Mouse (Mus musculus): Measurements from ENCODE around the gene Tgif1. TPM values are rescaled to one million over a fixed set of nuclear protein-coding genes. Genes with fewer than 3 reads are reported as not detected.

Tgif1 gene
- polyA plus RNA-seq, 1 experiment from 2014 or later, result 53.0 TPM

DNA sequence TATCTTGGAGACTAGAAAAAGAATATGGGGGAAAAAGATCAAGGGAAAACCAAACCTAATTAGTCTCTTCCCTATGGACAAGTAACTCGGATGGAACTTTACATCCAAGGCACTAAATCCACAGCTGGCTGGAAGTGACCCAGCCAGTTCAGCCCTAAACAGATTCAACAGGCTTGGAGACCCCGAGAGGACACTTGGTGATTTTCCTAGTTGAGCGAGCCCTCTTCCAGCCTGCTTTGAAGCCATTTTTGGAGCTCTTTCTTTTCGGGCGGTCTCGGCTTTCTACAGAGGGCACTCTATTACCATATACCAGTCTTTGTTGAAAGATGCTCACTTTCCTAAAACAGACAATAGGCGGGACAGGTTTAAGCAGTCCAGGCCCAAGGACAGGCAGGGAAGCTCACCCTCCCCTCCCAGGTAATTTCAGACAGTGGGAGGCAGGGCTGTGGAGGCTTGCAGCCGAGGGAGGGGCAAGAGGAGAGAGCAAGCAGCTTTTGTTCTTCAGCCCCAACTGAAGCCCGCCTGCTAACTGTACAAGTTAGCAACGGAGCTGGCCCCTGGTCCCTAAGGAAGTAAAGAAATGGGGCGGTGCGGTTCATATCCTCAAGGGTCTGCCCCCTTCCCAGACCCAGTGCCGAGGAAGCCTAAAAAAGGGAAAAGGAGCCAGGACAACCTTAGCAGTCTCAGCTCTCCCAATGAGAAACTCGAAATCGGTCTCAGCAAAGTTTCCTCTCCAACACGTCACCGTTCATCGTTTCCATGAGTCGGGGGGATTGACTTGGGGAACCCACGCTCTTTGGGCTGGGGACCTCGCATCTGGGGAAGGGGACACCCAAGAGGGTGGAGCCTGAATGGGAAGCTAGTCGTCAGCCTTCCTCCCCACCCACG, 4.6 kb downstream of the Tgif1 start:
- under 1% methylated on average over 23 of the region's 23 CpGs for WGBS
- Histone ChIP-seq H3K4me3 (ENCODE audit: low read depth, low read length) (peak overlapping the region; percentile 57), H3K27me3 (ENCODE audit: control insufficient read depth, insufficient read depth, low read length) (no peaks in the 10 kb centered on the region), H3K4me1 (ENCODE audit: control insufficient read depth, insufficient read depth, low read length) (peaks cover 17% of the 10 kb centered on the region), H3K9ac (ENCODE audit: low read length) (peak overlapping the region; percentile 79), H3K4me2 (peak overlapping the region; percentile 93), H3K36me3 (ENCODE audit: control insufficient read depth, insufficient read depth, low read length) (peaks cover 6% of the 10 kb centered on the region; the same call in 1 of the 2 replicates), H3K27ac (ENCODE audit: low read depth, low read length) (peak overlapping the region; percentile 92), H3K9me3 (ENCODE audit: control insufficient read depth, low read length) (no peaks in the 10 kb centered on the region)
- DNase-seq (ENCODE audit: low spot score, missing footprints), result peak; percentile 94
- ATAC-seq (ENCODE audit: low FRiP score), result peak; percentile 8; the same call in 1 of the 2 replicates

- Histone ChIP-seq H3K27me3 (ENCODE audit: control insufficient read depth, insufficient read depth, low read length) (no peaks in the 10 kb centered on the region), H3K4me2 (peak overlapping the region; percentile 93), H3K9ac (ENCODE audit: low read length) (peak overlapping the region; percentile 79), H3K36me3 (ENCODE audit: control insufficient read depth, insufficient read depth, low read length) (peaks cover 10% of the 10 kb centered on the region; the same call in 1 of the 2 replicates), H3K4me3 (ENCODE audit: low read depth, low read length) (peak overlapping the region; percentile 57), H3K4me1 (ENCODE audit: control insufficient read depth, insufficient read depth, low read length) (peaks cover 16% of the 10 kb centered on the region), H3K27ac (ENCODE audit: low read depth, low read length) (peak overlapping the region; percentile 92; the same call in 1 of the 2 replicates), H3K9me3 (ENCODE audit: control insufficient read depth, low read length) (no peaks in the 10 kb centered on the region)
- ATAC-seq (ENCODE audit: low FRiP score) (no peak), DNase-seq (ENCODE audit: low spot score, missing footprints) (peak; percentile 94)
- 1% methylated on average over 17 of the region's 17 CpGs for WGBS
Observed at GRCm38 (mm10) chr17:70847751-70848510, 5.4 kb downstream of the Tgif1 start.

DNA sequence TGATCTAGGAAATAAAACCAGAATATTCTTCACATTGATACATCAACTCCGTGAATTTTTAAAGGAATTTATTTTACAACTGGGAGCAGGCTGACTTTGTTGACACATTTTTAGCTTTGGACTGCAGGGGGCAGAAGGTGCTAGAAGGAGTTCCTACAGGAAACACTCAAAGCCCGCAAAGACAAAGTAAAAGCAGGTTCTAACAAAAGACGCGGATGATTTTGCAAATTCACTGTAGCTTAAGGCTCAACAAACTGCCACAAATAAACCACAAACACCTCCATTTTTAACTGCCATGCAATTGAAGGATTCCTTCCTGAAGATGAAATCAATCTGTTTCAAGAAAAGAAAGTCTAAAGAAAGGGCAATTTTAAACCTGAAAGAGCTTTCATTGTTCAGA, 6.3 kb downstream of the Tgif1 start:
- ATAC-seq (ENCODE audit: low FRiP score) (no peak), DNase-seq (ENCODE audit: low spot score, missing footprints) (peak; percentile 91)
- Histone ChIP-seq H3K9ac (ENCODE audit: low read length) (no peak overlapping the region), H3K4me3 (ENCODE audit: low read depth, low read length) (no peak overlapping the region), H3K27ac (ENCODE audit: low read depth, low read length) (no peak overlapping the region), H3K4me1 (ENCODE audit: control insufficient read depth, insufficient read depth, low read length) (peaks cover 14% of the 10 kb centered on the region), H3K27me3 (ENCODE audit: control insufficient read depth, insufficient read depth, low read length) (no peaks in the 10 kb centered on the region), H3K36me3 (ENCODE audit: control insufficient read depth, insufficient read depth, low read length) (peaks cover 12% of the 10 kb centered on the region; the same call in 1 of the 2 replicates), H3K9me3 (ENCODE audit: control insufficient read depth, low read length) (no peaks in the 10 kb centered on the region), H3K4me2 (peak overlapping the region; percentile 25; the same call in 1 of the 2 replicates)
- WGBS, result 4% methylated on average over 4 of the region's 4 CpGs

GRCm38 (mm10) chr17:70846111-70846644, 7.2 kb downstream of the Tgif1 start:
- no peaks in the 10 kb centered on the region for H3K27me3 ChIP-seq (ENCODE audit: control insufficient read depth, insufficient read depth, low read length)
- ATAC-seq (ENCODE audit: low FRiP score) (no peak), DNase-seq (ENCODE audit: low spot score, missing footprints) (no peak)
- no peak overlapping the region for H3K27ac ChIP-seq (ENCODE audit: low read depth, low read length)
- peaks cover 13% of the 10 kb centered on the region; the same call in 1 of the 2 replicates for H3K36me3 ChIP-seq (ENCODE audit: control insufficient read depth, insufficient read depth, low read length)
- 83% methylated on average over 8 of the region's 8 CpGs for WGBS
- no peak overlapping the region for H3K4me2 ChIP-seq
- H3K4me1 ChIP-seq (ENCODE audit: control insufficient read depth, insufficient read depth, low read length), result peaks cover 13% of the 10 kb centered on the region
- no peak overlapping the region for H3K9ac ChIP-seq (ENCODE audit: low read length)
- H3K4me3 ChIP-seq (ENCODE audit: low read depth, low read length), result no peak overlapping the region
- no peaks in the 10 kb centered on the region for H3K9me3 ChIP-seq (ENCODE audit: control insufficient read depth, low read length)

DNA sequence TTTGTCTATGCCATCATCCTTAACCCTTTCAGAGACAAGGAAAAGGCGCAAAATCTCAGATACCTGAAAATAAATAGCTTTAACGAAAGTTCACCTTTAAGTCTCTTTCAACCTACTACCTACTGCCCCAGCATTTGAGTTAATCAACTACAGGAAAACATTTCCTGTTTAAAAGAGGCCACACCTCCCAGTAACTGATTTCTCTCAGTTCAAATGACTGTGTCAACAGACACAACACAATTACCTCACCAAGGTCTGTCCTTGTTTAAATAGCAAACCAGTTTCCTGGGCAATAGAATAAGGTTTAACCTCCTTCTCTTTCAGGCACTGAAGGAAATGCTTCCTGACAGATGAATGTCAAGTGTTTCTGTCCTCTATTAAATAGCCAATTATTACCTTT, 7.8 kb downstream of the Tgif1 start:
- ATAC-seq (ENCODE audit: low FRiP score), result no peak
- H3K27ac ChIP-seq (ENCODE audit: low read depth, low read length), result no peak overlapping the region

GRCm38 (mm10) chr17:70844971-70845370, 8.4 kb downstream of the Tgif1 start:
- Histone ChIP-seq H3K4me1 (ENCODE audit: control insufficient read depth, insufficient read depth, low read length) (peaks cover 13% of the 10 kb centered on the region), H3K4me2 (no peak overlapping the region), H3K27me3 (ENCODE audit: control insufficient read depth, insufficient read depth, low read length) (no peaks in the 10 kb centered on the region), H3K9me3 (ENCODE audit: control insufficient read depth, low read length) (no peaks in the 10 kb centered on the region), H3K9ac (ENCODE audit: low read length) (no peak overlapping the region), H3K36me3 (ENCODE audit: control insufficient read depth, insufficient read depth, low read length) (peaks cover 13% of the 10 kb centered on the region; the same call in 1 of the 2 replicates), H3K4me3 (ENCODE audit: low read depth, low read length) (no peak overlapping the region), H3K27ac (ENCODE audit: low read depth, low read length) (no peak overlapping the region)
- ATAC-seq (ENCODE audit: low FRiP score) (no peak), DNase-seq (ENCODE audit: low spot score, missing footprints) (no peak)
- WGBS, result 91% methylated on average over 10 of the region's 10 CpGs

More for the DNA sequence above, 7.8 kb downstream of the Tgif1 start:
- 95% methylated on average over 2 of the region's 2 CpGs for WGBS
- peaks cover 13% of the 10 kb centered on the region; the same call in 1 of the 2 replicates for H3K36me3 ChIP-seq (ENCODE audit: control insufficient read depth, insufficient read depth, low read length)
- no peak for DNase-seq (ENCODE audit: low spot score, missing footprints)
- peaks cover 13% of the 10 kb centered on the region for H3K4me1 ChIP-seq (ENCODE audit: control insufficient read depth, insufficient read depth, low read length)
- H3K9ac ChIP-seq (ENCODE audit: low read length), result no peak overlapping the region
- no peak overlapping the region for H3K4me2 ChIP-seq
- H3K4me3 ChIP-seq (ENCODE audit: low read depth, low read length), result no peak overlapping the region
- no peaks in the 10 kb centered on the region for H3K9me3 ChIP-seq (ENCODE audit: control insufficient read depth, low read length)
- no peaks in the 10 kb centered on the region for H3K27me3 ChIP-seq (ENCODE audit: control insufficient read depth, insufficient read depth, low read length)

- Histone ChIP-seq H3K9me3 (ENCODE audit: control insufficient read depth, low read length) (no peaks in the 10 kb centered on the region), H3K36me3 (ENCODE audit: control insufficient read depth, insufficient read depth, low read length) (peaks cover 13% of the 10 kb centered on the region; the same call in 1 of the 2 replicates), H3K27me3 (ENCODE audit: control insufficient read depth, insufficient read depth, low read length) (no peaks in the 10 kb centered on the region), H3K4me3 (ENCODE audit: low read depth, low read length) (no peak overlapping the region), H3K27ac (ENCODE audit: low read depth, low read length) (no peak overlapping the region), H3K9ac (ENCODE audit: low read length) (no peak overlapping the region), H3K4me1 (ENCODE audit: control insufficient read depth, insufficient read depth, low read length) (peaks cover 7% of the 10 kb centered on the region), H3K4me2 (no peak overlapping the region)
- 87% methylated on average over 4 of the region's 4 CpGs for WGBS
- no peak for DNase-seq (ENCODE audit: low spot score, missing footprints)
- no peak for ATAC-seq (ENCODE audit: low FRiP score)
Observed at GRCm38 (mm10) chr17:70843252-70843651, 10.1 kb downstream of the Tgif1 start.

- peaks cover 5% of the 10 kb centered on the region; the same call in 1 of the 2 replicates for H3K36me3 ChIP-seq (ENCODE audit: control insufficient read depth, insufficient read depth, low read length)
- WGBS, result 54% methylated on average over 5 of the region's 5 CpGs
- H3K4me2 ChIP-seq, result no peak overlapping the region
- peaks cover 2% of the 10 kb centered on the region; the same call in 1 of the 2 replicates for H3K27me3 ChIP-seq (ENCODE audit: control insufficient read depth, insufficient read depth, low read length)
- DNase-seq (ENCODE audit: low spot score, missing footprints), result no peak
- peaks cover 8% of the 10 kb centered on the region; the same call in 1 of the 2 replicates for H3K4me1 ChIP-seq (ENCODE audit: control insufficient read depth, insufficient read depth, low read length)
- no peak overlapping the region for H3K9ac ChIP-seq (ENCODE audit: low read length)
- no peaks in the 10 kb centered on the region for H3K9me3 ChIP-seq (ENCODE audit: control insufficient read depth, low read length)
- H3K4me3 ChIP-seq (ENCODE audit: low read depth, low read length), result no peak overlapping the region
- H3K27ac ChIP-seq (ENCODE audit: low read depth, low read length), result no peak overlapping the region
- ATAC-seq (ENCODE audit: low FRiP score), result no peak
Observed at GRCm38 (mm10) chr17:70838533-70838932, 14.8 kb downstream of the Tgif1 start.

Measured in midbrain, embryonic 11.5 days (tissue).